Mouse (Mus musculus) forebrain, embryonic 16.5 days (tissue): ENCODE measurements around the gene Nav1. TPM values are rescaled to one million over a fixed set of nuclear protein-coding genes. Genes with fewer than 3 reads are reported as not detected.
A peak's percentile ranks its signal among the peaks of the same experiment; 100 is the strongest.

Source experiments
- ATAC-seq: fragments of 200-750 bp; cut with Nextera tagmentation; 2 replicates; pipeline ENCODE4 v1.8.0; 2017; ENCODE audit warnings: mild to moderate bottlenecking, moderate library complexity
- H3K27ac ChIP-seq: fragments of 300-500 bp; sonication (generic); 2 replicates; pipeline ENCODE4 v1.5.1; 2014; ENCODE audit warnings: low read length, control low read depth
- H3K27me3 ChIP-seq: fragments of 300-500 bp; sonication (generic); replicated peaks from 2 replicates; pipeline ENCODE4 v1.6.1; 2014; ENCODE audit warnings: low read length; ENCODE audit not compliant: control insufficient read depth, insufficient read depth
- H3K36me3 ChIP-seq: fragments of 300-500 bp; sonication (generic); 2 replicates; pipeline ENCODE4 v1.6.1; 2014; ENCODE audit not compliant: control insufficient read depth, insufficient read depth
- H3K4me1 ChIP-seq: fragments of 300-500 bp; sonication (generic); replicated peaks from 2 replicates; pipeline ENCODE4 v1.6.1; 2014; ENCODE audit warnings: low read length; ENCODE audit not compliant: control insufficient read depth, insufficient read depth
- H3K4me2 ChIP-seq: fragments of 300-500 bp; sonication (generic); 2 replicates; pipeline ENCODE4 v1.6.1; 2014; ENCODE audit warnings: mild to moderate bottlenecking, low read length, control low read depth
- H3K4me3 ChIP-seq: fragments of 300-500 bp; sonication (generic); replicated peaks from 2 replicates; pipeline ENCODE4 v1.5.1; 2014; ENCODE audit warnings: mild to moderate bottlenecking, low read length, control low read depth
- H3K9ac ChIP-seq: fragments of 300-500 bp; sonication (generic); replicated peaks from 2 replicates; pipeline ENCODE4 v1.6.1; 2014; ENCODE audit warnings: low read depth, low read length, control low read depth
- H3K9me3 ChIP-seq: fragments of 300-500 bp; sonication (generic); 2 replicates; pipeline ENCODE4 v1.6.1; 2016; ENCODE audit warnings: low read length; ENCODE audit not compliant: control insufficient read depth
- WGBS: fragments of 180-500 bp; shearing (Covaris S2); extraction: QIAGEN DNeasy Blood & Tissue Kit; methylation state at CpG from one replicate; pipeline ENCODE4 v1.1.7; 2014; 5-methylcytosine and 5-hydroxymethylcytosine counted together
- polyA plus RNA-seq: library from polyadenylated mRNA; unstranded; fragments of >200 nt; fragmentation: Nextera tagmentation; extraction: Ambion mirVana; gene quantifications from 2 replicates; pipeline ENCODE4 v1.2.1, GENCODE M21; 2015

Nav1 gene
- polyA plus RNA-seq, 1 experiment from 2014 or later = 62.6 TPM

- WGBS = 39% methylated on average over 3 of the region's 3 CpGs
- no peaks in the 10 kb centered on the region for H3K9me3 ChIP-seq
- H3K9ac ChIP-seq = no peak overlapping the region
- H3K4me3 ChIP-seq = no peak overlapping the region
- peaks cover 49% of the 10 kb centered on the region for H3K4me1 ChIP-seq
- H3K4me2 ChIP-seq = no peak overlapping the region
- no peak for ATAC-seq
- no peaks in the 10 kb centered on the region for H3K36me3 ChIP-seq
- no peak overlapping the region for H3K27ac ChIP-seq
- H3K27me3 ChIP-seq = no peaks in the 10 kb centered on the region
Measured at GRCm38 (mm10) chr1:135550886-135551285, 56.2 kb downstream of the Nav1 start.

- WGBS = 43% methylated on average over 9 of the region's 9 CpGs
- H3K4me1 ChIP-seq = peaks cover 44% of the 10 kb centered on the region
- ATAC-seq = peak; percentile 27
Measured at GRCm38 (mm10) chr1:135548750-135549149, 58.3 kb downstream of the Nav1 start.

GRCm38 (mm10) chr1:135546099-135546498 lies 61.0 kb downstream of the Nav1 start:
- WGBS = 60% methylated on average over 5 of the region's 5 CpGs
- no peaks in the 10 kb centered on the region for H3K27me3 ChIP-seq
- ATAC-seq = peak; percentile 41; the same call in 1 of the 2 replicates
- H3K36me3 ChIP-seq = no peaks in the 10 kb centered on the region
- no peak overlapping the region for H3K4me3 ChIP-seq
- peaks cover 43% of the 10 kb centered on the region for H3K4me1 ChIP-seq
- peak overlapping the region; percentile 5 for H3K27ac ChIP-seq
- H3K9me3 ChIP-seq = no peaks in the 10 kb centered on the region
- H3K4me2 ChIP-seq = no peak overlapping the region
- H3K9ac ChIP-seq = 0 out of 2 replicates have a peak overlapping the region, but pooled peaks have one; percentile 25

More at GRCm38 (mm10) chr1:135548750-135549149, 58.3 kb downstream of the Nav1 start:
- H3K36me3 ChIP-seq = no peaks in the 10 kb centered on the region
- no peaks in the 10 kb centered on the region for H3K9me3 ChIP-seq
- peak overlapping the region; percentile 67 for H3K27ac ChIP-seq
- H3K27me3 ChIP-seq = no peaks in the 10 kb centered on the region
- H3K4me2 ChIP-seq = no peak overlapping the region
- H3K9ac ChIP-seq = peak overlapping the region; percentile 15; the same call in 1 of the 2 replicates
- no peak overlapping the region for H3K4me3 ChIP-seq

- peak; percentile 61 for ATAC-seq
Measured at GRCm38 (mm10) chr1:135544504-135545146, 62.5 kb downstream of the Nav1 start.

GRCm38 (mm10) chr1:135542841-135543810 lies 64.0 kb downstream of the Nav1 start:
- no peak for ATAC-seq
- H3K27me3 ChIP-seq = no peaks in the 10 kb centered on the region
- no peak overlapping the region for H3K9ac ChIP-seq
- H3K4me3 ChIP-seq = no peak overlapping the region
- H3K4me2 ChIP-seq = no peak overlapping the region
- peaks cover 26% of the 10 kb centered on the region for H3K4me1 ChIP-seq
- no peak overlapping the region for H3K27ac ChIP-seq
- WGBS = 52% methylated on average over 12 of the region's 12 CpGs
- H3K36me3 ChIP-seq = no peaks in the 10 kb centered on the region
- no peaks in the 10 kb centered on the region for H3K9me3 ChIP-seq

More at GRCm38 (mm10) chr1:135544504-135545146, 62.5 kb downstream of the Nav1 start:
- 43% methylated on average over 16 of the region's 16 CpGs for WGBS
- Histone ChIP-seq H3K27me3 (no peaks in the 10 kb centered on the region), H3K27ac (peak overlapping the region; percentile 66), H3K36me3 (no peaks in the 10 kb centered on the region), H3K4me1 (peaks cover 37% of the 10 kb centered on the region), H3K4me3 (no peak overlapping the region), H3K9ac (no peak overlapping the region; the same call in 1 of the 2 replicates), H3K4me2 (no peak overlapping the region), H3K9me3 (no peaks in the 10 kb centered on the region)

GRCm38 (mm10) chr1:135542080-135542479 lies 65.0 kb downstream of the Nav1 start:
- no peak overlapping the region for H3K27ac ChIP-seq
- no peaks in the 10 kb centered on the region for H3K9me3 ChIP-seq
- H3K9ac ChIP-seq = no peak overlapping the region
- peaks cover 26% of the 10 kb centered on the region for H3K4me1 ChIP-seq
- no peak overlapping the region for H3K4me3 ChIP-seq
- WGBS = 92% methylated on average over 9 of the region's 9 CpGs
- no peaks in the 10 kb centered on the region for H3K36me3 ChIP-seq
- H3K27me3 ChIP-seq = no peaks in the 10 kb centered on the region
- ATAC-seq = no peak
- no peak overlapping the region for H3K4me2 ChIP-seq

- no peak overlapping the region for H3K9ac ChIP-seq
- no peak overlapping the region for H3K4me2 ChIP-seq
- no peak overlapping the region for H3K4me3 ChIP-seq
- no peaks in the 10 kb centered on the region for H3K27me3 ChIP-seq
- no peaks in the 10 kb centered on the region for H3K9me3 ChIP-seq
- no peak overlapping the region for H3K27ac ChIP-seq
- no peaks in the 10 kb centered on the region for H3K36me3 ChIP-seq
- WGBS = 22% methylated on average over 4 of the region's 4 CpGs
- ATAC-seq = peak; percentile 58
- peaks cover 12% of the 10 kb centered on the region for H3K4me1 ChIP-seq
Measured at GRCm38 (mm10) chr1:135540270-135540669, 66.8 kb downstream of the Nav1 start.

- Histone ChIP-seq H3K4me3 (no peak overlapping the region), H3K9me3 (no peaks in the 10 kb centered on the region), H3K9ac (no peak overlapping the region), H3K27ac (no peak overlapping the region), H3K27me3 (no peaks in the 10 kb centered on the region), H3K4me2 (no peak overlapping the region), H3K36me3 (no peaks in the 10 kb centered on the region), H3K4me1 (peaks cover 3% of the 10 kb centered on the region; the same call in 1 of the 2 replicates)
- no peak for ATAC-seq
- WGBS = 80% methylated on average over 12 of the region's 12 CpGs
Measured at GRCm38 (mm10) chr1:135538441-135539265, 68.4 kb downstream of the Nav1 start.
